18 mouse cellular contexts compared by ENCODE assay signal in genomic region chr5:134942740-134943139, GRCm38 (mm10). TPM values are rescaled to one million over a fixed set of nuclear protein-coding genes. Genes with fewer than 3 reads are reported as not detected.
A peak's percentile ranks its signal among the peaks of the same experiment; 100 is the strongest.
DNase-seq lines count a peak whose midpoint lies in the region; ATAC-seq and TF ChIP-seq lines count a peak whose summit lies in the region.
"Had no signal": no experiment of that assay in that cellular context is flagged by ENCODE, and none has a peak within 500 bp of the region (broad histone marks: within the 10 kb centered on the region; RNA-seq: fewer than 3 reads in every experiment).

No protein-coding gene starts in this region.

- no peak overlapping the region for H3K4me2 ChIP-seq in midbrain, embryonic 16.5 days (ENCODE audit: low read length)
- H3K4me2 ChIP-seq: lung, embryonic 15.5 days; midbrain, embryonic 15.5 days had no signal

- H3K9me3 ChIP-seq in E14TG2a.4 (ENCODE audit: low read length) = peaks cover 5% of the 10 kb centered on the region
- H3K9me3 ChIP-seq in midbrain, embryonic 16.5 days (replicated peaks; ENCODE audit: control insufficient read depth, low read length, poor library complexity, severe bottlenecking) = no peaks in the 10 kb centered on the region
- H3K9me3 ChIP-seq: hindbrain, embryonic 10.5 days; lung, embryonic 15.5 days; midbrain, embryonic 15.5 days had no signal

- DNase-seq in heart, postnatal 4 days = peak; percentile 34
- DNase-seq in heart, adult 11 months = no peak
- peak; percentile 75 for DNase-seq in 3T3-L1 (ENCODE audit: low read depth, low spot score)
- peak; percentile 56 for DNase-seq in adrenal gland, postnatal 14 days
- DNase-seq in frontal cortex, postnatal 36 days (ENCODE audit: low spot score in 2 of 2) = no peak
- no peak for DNase-seq in thymus, postnatal 10 days (ENCODE audit: low spot score in 2 of 2)
- DNase-seq: cerebellum, adult 11-12 months; heart, adult 2 months had no signal

- H3K4me1 ChIP-seq in E14TG2a.4 (replicated peaks; ENCODE audit: low read depth, low read length) = peaks cover 75% of the 10 kb centered on the region
- H3K4me1 ChIP-seq in midbrain, embryonic 16.5 days (ENCODE audit: control insufficient read depth, insufficient read depth, low read length) = no peaks in the 10 kb centered on the region; the same call in 1 of the 2 replicates

- H3K27me3 ChIP-seq in E14TG2a.4 (ENCODE audit: insufficient read depth, low read length) = no peaks in the 10 kb centered on the region
- H3K27me3 ChIP-seq in midbrain, embryonic 16.5 days (ENCODE audit: control insufficient read depth, insufficient read depth, low read depth, low read length) = peaks cover 25% of the 10 kb centered on the region

- 67% methylated on average over 2 of the region's 2 CpGs for WGBS in midbrain, embryonic 16.5 days

- peaks cover 38% of the 10 kb centered on the region for H3K36me3 ChIP-seq in E14TG2a.4 (ENCODE audit: insufficient read depth, low read length)
- no peaks in the 10 kb centered on the region for H3K36me3 ChIP-seq in midbrain, embryonic 16.5 days (ENCODE audit: control insufficient read depth, insufficient read depth, low read length)
- H3K36me3 ChIP-seq: hindbrain, embryonic 10.5 days; lung, embryonic 15.5 days; midbrain, embryonic 15.5 days had no signal

- no peak for TF ChIP-seq CTCF in E14TG2a.4 (conservative IDR thresholded peaks at IDR 0.05; ENCODE audit: low read length)

- peak overlapping the region; percentile 50 for H3K4me3 ChIP-seq in E14TG2a.4 (replicated peaks; ENCODE audit: low read length)
- H3K4me3 ChIP-seq in midbrain, embryonic 16.5 days (ENCODE audit: low read depth, low read length) = no peak overlapping the region
- H3K4me3 ChIP-seq: heart, adult 2 months; hindbrain, embryonic 10.5 days; lung, embryonic 15.5 days; midbrain, embryonic 15.5 days had no signal

- no peak for ATAC-seq in midbrain, embryonic 16.5 days
- ATAC-seq: forebrain, embryonic 16.5 days; intestine, postnatal 0 days; midbrain, embryonic 15.5 days had no signal

- H3K27ac ChIP-seq in midbrain, embryonic 16.5 days (ENCODE audit: low read length) = no peak overlapping the region
- H3K27ac ChIP-seq: heart, adult 2 months; hindbrain, embryonic 10.5 days; lung, embryonic 15.5 days; midbrain, embryonic 15.5 days had no signal

- no peak overlapping the region for H3K9ac ChIP-seq in midbrain, embryonic 16.5 days (ENCODE audit: low read depth, low read length)
- H3K9ac ChIP-seq: lung, embryonic 15.5 days; midbrain, embryonic 15.5 days had no signal

RNA-seq across cellular contexts. Expression of gene Cldn4, which starts 4.0 kb away (rescaled TPM):
- total RNA-seq in heart, postnatal 4 days (2021) = under 1 TPM in 1 of 2 experiments, not detected in 1; 0.14 TPM
- not detected in 2 replicates for total RNA-seq in adrenal gland, postnatal 14 days (2021)
- polyA plus RNA-seq in midbrain, embryonic 16.5 days (2015; fragmentation: Nextera tagmentation; extraction: Ambion mirVana) = not detected in 2 replicates
- total RNA-seq: heart, adult 2 months; layer of hippocampus, postnatal 25 days had no signal
- polyA plus RNA-seq: forebrain, embryonic 16.5 days; midbrain, embryonic 15.5 days; neural tube, embryonic 14.5 days had no signal

RNA-seq across cellular contexts. Expression of gene Mettl27, which starts 10.6 kb away (rescaled TPM):
- 1 to 10 TPM; 6.2 to 7.1 TPM for total RNA-seq in heart, postnatal 4 days (2021)
- 24.5 and 28.5 TPM in 2 replicates for total RNA-seq in adrenal gland, postnatal 14 days (2021)
- 6.4 and 6.6 TPM in 2 replicates for polyA plus RNA-seq in midbrain, embryonic 16.5 days (2015; fragmentation: Nextera tagmentation; extraction: Ambion mirVana)

RNA-seq across cellular contexts. Expression of gene Cldn13, which starts 27.4 kb away (rescaled TPM):
- total RNA-seq in heart, postnatal 4 days (2021) = not detected
- 0.60 and 3.7 TPM in 2 replicates for total RNA-seq in adrenal gland, postnatal 14 days (2021)
- not detected in 2 replicates for polyA plus RNA-seq in midbrain, embryonic 16.5 days (2015; fragmentation: Nextera tagmentation; extraction: Ambion mirVana)
- total RNA-seq: heart, adult 2 months; layer of hippocampus, postnatal 25 days had no signal
- polyA plus RNA-seq: forebrain, embryonic 16.5 days; intestine, postnatal 0 days; midbrain, embryonic 15.5 days had no signal

RNA-seq across cellular contexts. Expression of gene Tmem270, which starts 36.2 kb away (rescaled TPM):
- total RNA-seq in heart, postnatal 4 days (2021) = not detected
- total RNA-seq in adrenal gland, postnatal 14 days (2021) = not detected in 2 replicates
- not detected in 2 replicates for polyA plus RNA-seq in midbrain, embryonic 16.5 days (2015; fragmentation: Nextera tagmentation; extraction: Ambion mirVana)
- total RNA-seq: heart, adult 2 months; layer of hippocampus, postnatal 25 days had no signal
- polyA plus RNA-seq: forebrain, embryonic 16.5 days; heart, adult 2 months; hindbrain, embryonic 10.5 days; intestine, postnatal 0 days; limb, embryonic 11.5 days; lung, embryonic 15.5 days; midbrain, embryonic 15.5 days; neural tube, embryonic 14.5 days had no signal

RNA-seq across cellular contexts. Expression of gene Cldn3, which starts 43.3 kb away (rescaled TPM):
- under 1 TPM; 0.71 to 0.77 TPM for total RNA-seq in heart, postnatal 4 days (2021)
- 0.90 and 9.0 TPM in 2 replicates for total RNA-seq in adrenal gland, postnatal 14 days (2021)
- polyA plus RNA-seq in midbrain, embryonic 16.5 days (2015; fragmentation: Nextera tagmentation; extraction: Ambion mirVana) = 2.2 and 2.6 TPM in 2 replicates

Comparison
In these comparisons a context has a peak if more than half of its experiments do, and no peak if none do; other contexts are left out.
1. DNase-seq: peak in heart, postnatal 4 days (single experiment), 3T3-L1 (single experiment) and adrenal gland, postnatal 14 days (single experiment); none in heart, adult 11 months (single experiment), frontal cortex, postnatal 36 days (0 of 2) and thymus, postnatal 10 days (0 of 2).